Mouse (Mus musculus): ENCODE results near the gene Nit1. TPM values are rescaled to one million over a fixed set of nuclear protein-coding genes. Genes with fewer than 3 reads are reported as not detected.

The Nit1 gene
- polyA plus RNA-seq (2014; fragmentation: Nextera tagmentation; extraction: Ambion mirVana): 40.2 and 43.5 TPM in 2 replicates

GRCm38 (mm10) chr1:171345225-171346094 is at the start of gene Nit1, which contains the start of gene Pfdn2:
Nit1 (minus strand) TSS chr1:171345646.
Pfdn2 (plus strand) TSS chr1:171345670.
- H3K4me2 ChIP-seq (ENCODE audit: low read depth, low read length): peak within 1 kb of the TSS; percentile 82
- no peaks in the 10 kb centered on the region for H3K9me3 ChIP-seq (ENCODE audit: control insufficient read depth, low read length)
- H3K4me3 ChIP-seq (ENCODE audit: low read depth, low read length): peak within 1 kb of the TSS; percentile 82
- WGBS: 1% methylated on average over 52 of the region's 53 CpGs
- H3K36me3 ChIP-seq (ENCODE audit: control insufficient read depth, insufficient read depth, low read length): peaks cover 14% of the 10 kb centered on the region; the same call in 1 of the 2 replicates
- H3K27ac ChIP-seq (ENCODE audit: low read depth, low read length): peak within 1 kb of the TSS; percentile 70
- ATAC-seq (ENCODE audit: low read depth): peak; percentile 95
- peak within 1 kb of the TSS; percentile 76 for H3K9ac ChIP-seq (replicated peaks; ENCODE audit: low read depth, low read length)
- no peaks in the 10 kb centered on the region for H3K27me3 ChIP-seq (ENCODE audit: control insufficient read depth, insufficient read depth, low read length)
- peaks cover 16% of the 10 kb centered on the region for H3K4me1 ChIP-seq (ENCODE audit: control insufficient read depth, insufficient read depth, low read length)

- WGBS: 90% methylated on average over 4 of the region's 4 CpGs
- H3K9ac ChIP-seq (replicated peaks; ENCODE audit: low read depth, low read length): no peak overlapping the region
- H3K27ac ChIP-seq (ENCODE audit: low read depth, low read length): no peak overlapping the region
- no peak overlapping the region for H3K4me2 ChIP-seq (ENCODE audit: low read depth, low read length)
- no peaks in the 10 kb centered on the region for H3K36me3 ChIP-seq (ENCODE audit: control insufficient read depth, insufficient read depth, low read length)
- H3K27me3 ChIP-seq (ENCODE audit: control insufficient read depth, insufficient read depth, low read length): no peaks in the 10 kb centered on the region
- no peaks in the 10 kb centered on the region for H3K4me1 ChIP-seq (ENCODE audit: control insufficient read depth, insufficient read depth, low read length)
- no peak for ATAC-seq (ENCODE audit: low read depth)
- H3K4me3 ChIP-seq (ENCODE audit: low read depth, low read length): no peak overlapping the region
- H3K9me3 ChIP-seq (ENCODE audit: control insufficient read depth, low read length): no peaks in the 10 kb centered on the region
These were observed 44.7 kb upstream of the Nit1 start for GRCm38 (mm10) chr1:171390101-171390500.

GRCm38 (mm10) chr1:171388376-171389102 is 43.1 kb upstream of the Nit1 start, which contains the start of gene Arhgap30:
Arhgap30 (plus strand) TSS chr1:171388954.
- Histone ChIP-seq H3K36me3 (ENCODE audit: control insufficient read depth, insufficient read depth, low read length) (no peaks in the 10 kb centered on the region), H3K4me3 (ENCODE audit: low read depth, low read length) (no peak within 1 kb of the TSS), H3K4me1 (ENCODE audit: control insufficient read depth, insufficient read depth, low read length) (no peaks in the 10 kb centered on the region), H3K9me3 (ENCODE audit: control insufficient read depth, low read length) (no peaks in the 10 kb centered on the region), H3K9ac (replicated peaks; ENCODE audit: low read depth, low read length) (no peak within 1 kb of the TSS), H3K27ac (ENCODE audit: low read depth, low read length) (no peak within 1 kb of the TSS), H3K27me3 (ENCODE audit: control insufficient read depth, insufficient read depth, low read length) (no peaks in the 10 kb centered on the region), H3K4me2 (ENCODE audit: low read depth, low read length) (no peak within 1 kb of the TSS)
- 86% methylated on average over 15 of the region's 15 CpGs for WGBS
- ATAC-seq (ENCODE audit: low read depth): no peak

GRCm38 (mm10) chr1:171387099-171387498 is 41.7 kb upstream of the Nit1 start:
- no peak overlapping the region for H3K4me3 ChIP-seq (ENCODE audit: low read depth, low read length)
- H3K27me3 ChIP-seq (ENCODE audit: control insufficient read depth, insufficient read depth, low read length): no peaks in the 10 kb centered on the region
- ATAC-seq (ENCODE audit: low read depth): no peak
- H3K9ac ChIP-seq (replicated peaks; ENCODE audit: low read depth, low read length): no peak overlapping the region
- 19% methylated on average over 6 of the region's 6 CpGs for WGBS
- H3K27ac ChIP-seq (ENCODE audit: low read depth, low read length): no peak overlapping the region
- no peaks in the 10 kb centered on the region for H3K4me1 ChIP-seq (ENCODE audit: control insufficient read depth, insufficient read depth, low read length)
- no peak overlapping the region for H3K4me2 ChIP-seq (ENCODE audit: low read depth, low read length)
- H3K9me3 ChIP-seq (ENCODE audit: control insufficient read depth, low read length): no peaks in the 10 kb centered on the region
- no peaks in the 10 kb centered on the region for H3K36me3 ChIP-seq (ENCODE audit: control insufficient read depth, insufficient read depth, low read length)

- WGBS: 70% methylated on average over 9 of the region's 9 CpGs
- no peaks in the 10 kb centered on the region for H3K36me3 ChIP-seq (ENCODE audit: control insufficient read depth, insufficient read depth, low read length)
These were observed 39.7 kb upstream of the Nit1 start for GRCm38 (mm10) chr1:171385171-171385570.

GRCm38 (mm10) chr1:171384361-171384760 is 38.9 kb upstream of the Nit1 start:
- no peak overlapping the region for H3K4me2 ChIP-seq (ENCODE audit: low read depth, low read length)
- no peak overlapping the region for H3K4me3 ChIP-seq (ENCODE audit: low read depth, low read length)
- H3K36me3 ChIP-seq (ENCODE audit: control insufficient read depth, insufficient read depth, low read length): no peaks in the 10 kb centered on the region
- no peaks in the 10 kb centered on the region for H3K9me3 ChIP-seq (ENCODE audit: control insufficient read depth, low read length)
- WGBS: 75% methylated on average over 9 of the region's 9 CpGs
- no peak overlapping the region for H3K9ac ChIP-seq (replicated peaks; ENCODE audit: low read depth, low read length)
- ATAC-seq (ENCODE audit: low read depth): no peak
- H3K27ac ChIP-seq (ENCODE audit: low read depth, low read length): no peak overlapping the region
- 0 out of 2 replicates have a peak, but pooled peaks cover 2% of the 10 kb centered on the region for H3K4me1 ChIP-seq (ENCODE audit: control insufficient read depth, insufficient read depth, low read length)
- no peaks in the 10 kb centered on the region for H3K27me3 ChIP-seq (ENCODE audit: control insufficient read depth, insufficient read depth, low read length)

More at GRCm38 (mm10) chr1:171385171-171385570, 39.7 kb upstream of the Nit1 start:
- no peak overlapping the region for H3K4me2 ChIP-seq (ENCODE audit: low read depth, low read length)
- no peak overlapping the region for H3K9ac ChIP-seq (replicated peaks; ENCODE audit: low read depth, low read length)
- H3K4me1 ChIP-seq (ENCODE audit: control insufficient read depth, insufficient read depth, low read length): 0 out of 2 replicates have a peak, but pooled peaks cover 2% of the 10 kb centered on the region
- H3K9me3 ChIP-seq (ENCODE audit: control insufficient read depth, low read length): no peaks in the 10 kb centered on the region
- H3K27me3 ChIP-seq (ENCODE audit: control insufficient read depth, insufficient read depth, low read length): no peaks in the 10 kb centered on the region
- no peak overlapping the region for H3K27ac ChIP-seq (ENCODE audit: low read depth, low read length)
- no peak overlapping the region for H3K4me3 ChIP-seq (ENCODE audit: low read depth, low read length)
- ATAC-seq (ENCODE audit: low read depth): no peak

- no peak overlapping the region for H3K4me3 ChIP-seq (ENCODE audit: low read depth, low read length)
- no peak overlapping the region for H3K4me2 ChIP-seq (ENCODE audit: low read depth, low read length)
- 0 out of 2 replicates have a peak, but pooled peaks cover 2% of the 10 kb centered on the region for H3K4me1 ChIP-seq (ENCODE audit: control insufficient read depth, insufficient read depth, low read length)
- H3K9ac ChIP-seq (replicated peaks; ENCODE audit: low read depth, low read length): no peak overlapping the region
- no peak overlapping the region for H3K27ac ChIP-seq (ENCODE audit: low read depth, low read length)
- H3K9me3 ChIP-seq (ENCODE audit: control insufficient read depth, low read length): no peaks in the 10 kb centered on the region
- ATAC-seq (ENCODE audit: low read depth): no peak
- no peaks in the 10 kb centered on the region for H3K36me3 ChIP-seq (ENCODE audit: control insufficient read depth, insufficient read depth, low read length)
- no peaks in the 10 kb centered on the region for H3K27me3 ChIP-seq (ENCODE audit: control insufficient read depth, insufficient read depth, low read length)
- WGBS: 83% methylated on average over 11 of the region's 11 CpGs
These were observed 36.7 kb upstream of the Nit1 start for GRCm38 (mm10) chr1:171382096-171382620.

- H3K27ac ChIP-seq (ENCODE audit: low read depth, low read length): peak overlapping the region; percentile 28; the same call in 1 of the 2 replicates
- 0 out of 2 replicates have a peak, but pooled peaks cover 2% of the 10 kb centered on the region for H3K4me1 ChIP-seq (ENCODE audit: control insufficient read depth, insufficient read depth, low read length)
- H3K36me3 ChIP-seq (ENCODE audit: control insufficient read depth, insufficient read depth, low read length): no peaks in the 10 kb centered on the region
- 3% methylated on average over 31 of the region's 31 CpGs for WGBS
- peak; percentile 84 for ATAC-seq (ENCODE audit: low read depth)
- 0 out of 2 replicates have a peak overlapping the region, but pooled peaks have one; percentile 18 for H3K9ac ChIP-seq (replicated peaks; ENCODE audit: low read depth, low read length)
- H3K4me3 ChIP-seq (ENCODE audit: low read depth, low read length): peak overlapping the region; percentile 28
- no peaks in the 10 kb centered on the region for H3K27me3 ChIP-seq (ENCODE audit: control insufficient read depth, insufficient read depth, low read length)
- H3K9me3 ChIP-seq (ENCODE audit: control insufficient read depth, low read length): no peaks in the 10 kb centered on the region
- peak overlapping the region; percentile 50 for H3K4me2 ChIP-seq (ENCODE audit: low read depth, low read length)
These were observed 34.6 kb upstream of the Nit1 start for GRCm38 (mm10) chr1:171379935-171380599.
